In genomic region chr5:132892591-132892990, GRCm38 (mm10) we compare ENCODE assay signal across 8 mouse cellular contexts.
DNase-seq lines count a peak whose midpoint lies in the region; ATAC-seq lines count a peak whose summit lies in the region.
"Had no signal": no experiment of that assay in that cellular context is flagged by ENCODE, and none has a peak within 500 bp of the region (broad histone marks: within the 10 kb centered on the region; RNA-seq: fewer than 3 reads in every experiment).

No protein-coding gene starts in this region.

- no peaks in the 10 kb centered on the region for H3K9me3 ChIP-seq in neural tube, embryonic 15.5 days (replicated peaks)

- H3K4me1 ChIP-seq in neural tube, embryonic 15.5 days = no peaks in the 10 kb centered on the region

- H3K36me3 ChIP-seq in neural tube, embryonic 15.5 days = no peaks in the 10 kb centered on the region

- H3K27ac ChIP-seq in neural tube, embryonic 15.5 days (replicated peaks) = no peak overlapping the region
- H3K27ac ChIP-seq: liver, embryonic 14.5 days had no signal

- H3K4me2 ChIP-seq in neural tube, embryonic 15.5 days = no peak overlapping the region

- ATAC-seq in frontal cortex, adult (ENCODE audit: low TSS enrichment) = peak; percentile 99
- ATAC-seq in neural tube, embryonic 15.5 days (ENCODE audit: low FRiP score) = no peak

- no peak overlapping the region for H3K4me3 ChIP-seq in neural tube, embryonic 15.5 days (replicated peaks)

- H3K9ac ChIP-seq in neural tube, embryonic 15.5 days (replicated peaks) = no peak overlapping the region
- H3K9ac ChIP-seq: liver, embryonic 14.5 days had no signal

- DNase-seq in urinary bladder, postnatal 14 days (ENCODE audit: low spot score) = peak; percentile 31
- no peak for DNase-seq in urinary bladder, adult 18-20 months (ENCODE audit: low spot score in 2 of 2)
- DNase-seq in layer of hippocampus, adult 8-10 months (ENCODE audit: low spot score in 2 of 2) = peak; percentile 93
- DNase-seq in skeletal muscle tissue, adult 2 months (ENCODE audit: low read depth, low spot score) = peak; percentile 84
- no peak for DNase-seq in retina, embryonic 14.5 days (ENCODE audit: low spot score)

- H3K27me3 ChIP-seq in neural tube, embryonic 15.5 days (replicated peaks) = no peaks in the 10 kb centered on the region; the same call in 1 of the 2 replicates

- 82% methylated on average over 1 of the region's 1 CpGs for WGBS in neural tube, embryonic 15.5 days

Comparison
In these comparisons a context has a peak if more than half of its experiments do, and no peak if none do; other contexts are left out.
1. DNase-seq: peak in urinary bladder, postnatal 14 days (single experiment), layer of hippocampus, adult 8-10 months (2 of 2) and skeletal muscle tissue, adult 2 months (single experiment); none in urinary bladder, adult 18-20 months (0 of 2) and retina, embryonic 14.5 days (single experiment).